Mouse (Mus musculus): ENCODE results near the gene Zfp213. TPM values are rescaled to one million over a fixed set of nuclear protein-coding genes. Genes with fewer than 3 reads are reported as not detected.
A peak's percentile ranks its signal among the peaks of the same experiment; 100 is the strongest.

Zfp213 gene
- polyA plus RNA-seq, 1 experiment from 2014 or later, result 24.9 TPM

GRCm38 (mm10) chr17:23564368-23564715 is 304 bp upstream of the Zfp213 start:
- Histone ChIP-seq H3K36me3 (ENCODE audit: control insufficient read depth, insufficient read depth, low read length) (peaks cover 13% of the 10 kb centered on the region), H3K4me3 (ENCODE audit: low read length) (peak overlapping the region; percentile 80), H3K4me1 (ENCODE audit: control insufficient read depth, insufficient read depth, low read length) (peaks cover 9% of the 10 kb centered on the region), H3K9me3 (ENCODE audit: control insufficient read depth, low read length) (no peaks in the 10 kb centered on the region), H3K9ac (ENCODE audit: low read depth, low read length) (peak overlapping the region; percentile 94), H3K27me3 (ENCODE audit: control insufficient read depth, insufficient read depth, low read length) (no peaks in the 10 kb centered on the region), H3K27ac (ENCODE audit: low read depth, low read length) (peak overlapping the region; percentile 92), H3K4me2 (replicated peaks; ENCODE audit: low read depth, low read length) (peak overlapping the region; percentile 75)
- peak; percentile 82 for ATAC-seq (ENCODE audit: low FRiP score, low TSS enrichment)
- 1% methylated on average over 8 of the region's 8 CpGs for WGBS

GRCm38 (mm10) chr17:23559767-23560166 is 4.3 kb downstream of the Zfp213 start:
- no peak overlapping the region for H3K27ac ChIP-seq (ENCODE audit: low read depth, low read length)
- no peak for ATAC-seq (ENCODE audit: low FRiP score, low TSS enrichment)
- H3K4me2 ChIP-seq (replicated peaks; ENCODE audit: low read depth, low read length), result no peak overlapping the region
- peaks cover 47% of the 10 kb centered on the region for H3K36me3 ChIP-seq (ENCODE audit: control insufficient read depth, insufficient read depth, low read length)
- no peaks in the 10 kb centered on the region for H3K27me3 ChIP-seq (ENCODE audit: control insufficient read depth, insufficient read depth, low read length)
- WGBS, result 56% methylated on average over 10 of the region's 11 CpGs
- H3K4me3 ChIP-seq (ENCODE audit: low read length), result no peak overlapping the region
- no peaks in the 10 kb centered on the region for H3K9me3 ChIP-seq (ENCODE audit: control insufficient read depth, low read length)
- no peak overlapping the region for H3K9ac ChIP-seq (ENCODE audit: low read depth, low read length)
- H3K4me1 ChIP-seq (ENCODE audit: control insufficient read depth, insufficient read depth, low read length), result peaks cover 4% of the 10 kb centered on the region

GRCm38 (mm10) chr17:23555243-23555916 is 8.7 kb downstream of the Zfp213 start:
- Histone ChIP-seq H3K4me2 (replicated peaks; ENCODE audit: low read depth, low read length) (no peak overlapping the region), H3K4me1 (ENCODE audit: control insufficient read depth, insufficient read depth, low read length) (no peaks in the 10 kb centered on the region), H3K9ac (ENCODE audit: low read depth, low read length) (no peak overlapping the region), H3K9me3 (ENCODE audit: control insufficient read depth, low read length) (no peaks in the 10 kb centered on the region), H3K4me3 (ENCODE audit: low read length) (no peak overlapping the region), H3K27ac (ENCODE audit: low read depth, low read length) (no peak overlapping the region), H3K36me3 (ENCODE audit: control insufficient read depth, insufficient read depth, low read length) (peaks cover 37% of the 10 kb centered on the region), H3K27me3 (ENCODE audit: control insufficient read depth, insufficient read depth, low read length) (no peaks in the 10 kb centered on the region)
- ATAC-seq (ENCODE audit: low FRiP score, low TSS enrichment), result no peak
- WGBS, result 72% methylated on average over 7 of the region's 7 CpGs

GRCm38 (mm10) chr17:23554321-23554720 is 9.7 kb downstream of the Zfp213 start:
- H3K4me2 ChIP-seq (replicated peaks; ENCODE audit: low read depth, low read length), result no peak overlapping the region
- no peak for ATAC-seq (ENCODE audit: low FRiP score, low TSS enrichment)
- H3K9me3 ChIP-seq (ENCODE audit: control insufficient read depth, low read length), result no peaks in the 10 kb centered on the region
- H3K27ac ChIP-seq (ENCODE audit: low read depth, low read length), result no peak overlapping the region
- H3K27me3 ChIP-seq (ENCODE audit: control insufficient read depth, insufficient read depth, low read length), result no peaks in the 10 kb centered on the region
- H3K4me1 ChIP-seq (ENCODE audit: control insufficient read depth, insufficient read depth, low read length), result peaks cover 5% of the 10 kb centered on the region; the same call in 1 of the 2 replicates
- no peak overlapping the region for H3K4me3 ChIP-seq (ENCODE audit: low read length)
- no peak overlapping the region for H3K9ac ChIP-seq (ENCODE audit: low read depth, low read length)
- H3K36me3 ChIP-seq (ENCODE audit: control insufficient read depth, insufficient read depth, low read length), result peaks cover 34% of the 10 kb centered on the region

GRCm38 (mm10) chr17:23553634-23554120 is 10.4 kb downstream of the Zfp213 start:
- Histone ChIP-seq H3K27me3 (ENCODE audit: control insufficient read depth, insufficient read depth, low read length) (no peaks in the 10 kb centered on the region), H3K9me3 (ENCODE audit: control insufficient read depth, low read length) (no peaks in the 10 kb centered on the region), H3K4me3 (ENCODE audit: low read length) (no peak overlapping the region), H3K27ac (ENCODE audit: low read depth, low read length) (no peak overlapping the region), H3K4me1 (ENCODE audit: control insufficient read depth, insufficient read depth, low read length) (peaks cover 5% of the 10 kb centered on the region; the same call in 1 of the 2 replicates), H3K9ac (ENCODE audit: low read depth, low read length) (no peak overlapping the region), H3K4me2 (replicated peaks; ENCODE audit: low read depth, low read length) (no peak overlapping the region), H3K36me3 (ENCODE audit: control insufficient read depth, insufficient read depth, low read length) (peaks cover 28% of the 10 kb centered on the region)
- 77% methylated on average over 1 of the region's 1 CpGs for WGBS
- no peak for ATAC-seq (ENCODE audit: low FRiP score, low TSS enrichment)

- Histone ChIP-seq H3K27ac (ENCODE audit: low read depth, low read length) (no peak overlapping the region), H3K4me3 (ENCODE audit: low read length) (no peak overlapping the region), H3K4me2 (replicated peaks; ENCODE audit: low read depth, low read length) (no peak overlapping the region), H3K27me3 (ENCODE audit: control insufficient read depth, insufficient read depth, low read length) (no peaks in the 10 kb centered on the region), H3K36me3 (ENCODE audit: control insufficient read depth, insufficient read depth, low read length) (peaks cover 24% of the 10 kb centered on the region), H3K4me1 (ENCODE audit: control insufficient read depth, insufficient read depth, low read length) (peaks cover 5% of the 10 kb centered on the region; the same call in 1 of the 2 replicates), H3K9ac (ENCODE audit: low read depth, low read length) (no peak overlapping the region), H3K9me3 (ENCODE audit: control insufficient read depth, low read length) (no peaks in the 10 kb centered on the region)
- WGBS, result 93% methylated on average over 8 of the region's 8 CpGs
- ATAC-seq (ENCODE audit: low FRiP score, low TSS enrichment), result no peak
These were observed 11.0 kb downstream of the Zfp213 start for GRCm38 (mm10) chr17:23552896-23553633.

GRCm38 (mm10) chr17:23551963-23552362 is 12.1 kb downstream of the Zfp213 start:
- Histone ChIP-seq H3K27me3 (ENCODE audit: control insufficient read depth, insufficient read depth, low read length) (no peaks in the 10 kb centered on the region), H3K4me1 (ENCODE audit: control insufficient read depth, insufficient read depth, low read length) (peaks cover 5% of the 10 kb centered on the region; the same call in 1 of the 2 replicates), H3K9ac (ENCODE audit: low read depth, low read length) (no peak overlapping the region), H3K9me3 (ENCODE audit: control insufficient read depth, low read length) (no peaks in the 10 kb centered on the region), H3K4me3 (ENCODE audit: low read length) (no peak overlapping the region), H3K4me2 (replicated peaks; ENCODE audit: low read depth, low read length) (no peak overlapping the region), H3K27ac (ENCODE audit: low read depth, low read length) (no peak overlapping the region), H3K36me3 (ENCODE audit: control insufficient read depth, insufficient read depth, low read length) (peaks cover 13% of the 10 kb centered on the region)
- WGBS, result 65% methylated on average over 5 of the region's 5 CpGs
- no peak for ATAC-seq (ENCODE audit: low FRiP score, low TSS enrichment)

GRCm38 (mm10) chr17:23551416-23551815 is 12.6 kb downstream of the Zfp213 start:
- Histone ChIP-seq H3K9ac (ENCODE audit: low read depth, low read length) (peak overlapping the region; percentile 72), H3K36me3 (ENCODE audit: control insufficient read depth, insufficient read depth, low read length) (peaks cover 7% of the 10 kb centered on the region), H3K4me1 (ENCODE audit: control insufficient read depth, insufficient read depth, low read length) (peaks cover 5% of the 10 kb centered on the region; the same call in 1 of the 2 replicates), H3K27me3 (ENCODE audit: control insufficient read depth, insufficient read depth, low read length) (no peaks in the 10 kb centered on the region), H3K4me2 (replicated peaks; ENCODE audit: low read depth, low read length) (peak overlapping the region; percentile 79), H3K27ac (ENCODE audit: low read depth, low read length) (no peak overlapping the region), H3K9me3 (ENCODE audit: control insufficient read depth, low read length) (no peaks in the 10 kb centered on the region), H3K4me3 (ENCODE audit: low read length) (peak overlapping the region; percentile 64)
- no peak for ATAC-seq (ENCODE audit: low FRiP score, low TSS enrichment)

- ATAC-seq (ENCODE audit: low FRiP score, low TSS enrichment), result no peak
- Histone ChIP-seq H3K4me3 (ENCODE audit: low read length) (peak overlapping the region; percentile 64), H3K9ac (ENCODE audit: low read depth, low read length) (peak overlapping the region; percentile 72)
These were observed 13.2 kb downstream of the Zfp213 start for GRCm38 (mm10) chr17:23550856-23551255.

More at GRCm38 (mm10) chr17:23550856-23551255, 13.2 kb downstream of the Zfp213 start:
- peak overlapping the region; percentile 79 for H3K4me2 ChIP-seq (replicated peaks; ENCODE audit: low read depth, low read length)
- no peaks in the 10 kb centered on the region for H3K9me3 ChIP-seq (ENCODE audit: control insufficient read depth, low read length)
- peaks cover 5% of the 10 kb centered on the region; the same call in 1 of the 2 replicates for H3K4me1 ChIP-seq (ENCODE audit: control insufficient read depth, insufficient read depth, low read length)
- peaks cover 2% of the 10 kb centered on the region; the same call in 1 of the 2 replicates for H3K36me3 ChIP-seq (ENCODE audit: control insufficient read depth, insufficient read depth, low read length)
- WGBS, result under 1% methylated on average over 15 of the region's 15 CpGs
- no peaks in the 10 kb centered on the region for H3K27me3 ChIP-seq (ENCODE audit: control insufficient read depth, insufficient read depth, low read length)
- H3K27ac ChIP-seq (ENCODE audit: low read depth, low read length), result peak overlapping the region; percentile 78

Data from kidney, embryonic 14.5 days (tissue).